Mouse (Mus musculus) heart, embryonic 11.5 days (tissue): Measurements from ENCODE around the gene Sptan1. TPM values are rescaled to one million over a fixed set of nuclear protein-coding genes. Genes with fewer than 3 reads are reported as not detected.

Experiments used
- ATAC-seq: fragments of 200-750 bp; cut with Nextera tagmentation; replicated peaks from 2 replicates; pipeline ENCODE4 v1.8.0; 2017; ENCODE audit warnings: moderate library complexity; ENCODE audit not compliant: insufficient number of reproducible peaks, low FRiP score, low TSS enrichment
- H3K27ac ChIP-seq: fragments of 300-500 bp; sonication (generic); 2 replicates; pipeline ENCODE4 v1.5.1; 2014; ENCODE audit warnings: mild to moderate bottlenecking, low read depth, low read length
- H3K27me3 ChIP-seq: fragments of 300-500 bp; sonication (generic); 2 replicates; pipeline ENCODE4 v1.6.1; 2014; ENCODE audit warnings: mild to moderate bottlenecking, low read length, mixed read lengths; ENCODE audit not compliant: control insufficient read depth, insufficient read depth
- H3K36me3 ChIP-seq: fragments of 300-500 bp; sonication (generic); 2 replicates; pipeline ENCODE4 v1.6.1; 2014; ENCODE audit warnings: mild to moderate bottlenecking, low read length, moderate library complexity, mixed read lengths; ENCODE audit not compliant: control insufficient read depth, insufficient read depth
- H3K4me1 ChIP-seq: fragments of 300-500 bp; sonication (generic); 2 replicates; pipeline ENCODE4 v1.6.1; 2014; ENCODE audit warnings: low read length; ENCODE audit not compliant: control insufficient read depth, insufficient read depth
- H3K4me2 ChIP-seq: fragments of 300-500 bp; sonication (generic); 2 replicates; pipeline ENCODE4 v1.6.1; 2014; ENCODE audit warnings: mild to moderate bottlenecking, moderate library complexity
- H3K4me3 ChIP-seq: fragments of 300-500 bp; sonication (generic); 2 replicates; pipeline ENCODE4 v1.5.1; 2014; ENCODE audit warnings: low read depth, low read length
- H3K9ac ChIP-seq: fragments of 300-500 bp; sonication (generic); 2 replicates; pipeline ENCODE4 v1.6.1; 2014; ENCODE audit warnings: mild to moderate bottlenecking, low read depth, low read length, moderate library complexity
- H3K9me3 ChIP-seq: fragments of 300-500 bp; sonication (generic); replicated peaks from 2 replicates; pipeline ENCODE4 v1.6.1; 2016; ENCODE audit warnings: low read length; ENCODE audit not compliant: control insufficient read depth
- WGBS: fragments of 180-500 bp; shearing (Covaris S2); extraction: QIAGEN DNeasy Blood & Tissue Kit; methylation state at CpG from one replicate; pipeline ENCODE4 v1.1.7; 2014; ENCODE audit not compliant: insufficient replicate concordance; 5-methylcytosine and 5-hydroxymethylcytosine counted together
- microRNA-seq: library from miRNA; unstranded; fragments of <30 nt; microRNA quantifications from one replicate; pipeline ENCODE4, GENCODE M21; 2016; ENCODE audit warnings: borderline number of aligned reads
- polyA plus RNA-seq: library from polyadenylated mRNA; unstranded; fragments of >200 nt; fragmentation: Nextera tagmentation; extraction: Ambion mirVana; gene quantifications from 2 replicates; pipeline ENCODE4 v1.2.1, GENCODE M21; 2014

The Sptan1 gene
- polyA plus RNA-seq, 1 experiment from 2014 or later, result 154 TPM

- Histone ChIP-seq H3K4me1 (peaks cover 13% of the 10 kb centered on the region), H3K4me2 (peak within 1 kb of the TSS; percentile 96), H3K4me3 (peak within 1 kb of the TSS; percentile 64), H3K9ac (peak within 1 kb of the TSS; percentile 81), H3K9me3 (no peaks in the 10 kb centered on the region), H3K27ac (peak within 1 kb of the TSS; percentile 86), H3K36me3 (peaks cover 4% of the 10 kb centered on the region), H3K27me3 (no peaks in the 10 kb centered on the region)
- peak; percentile 61 for ATAC-seq
- 1% methylated on average over 53 of the region's 53 CpGs for WGBS
These were observed 112.4 kb downstream of the Sptan1 start, which contains the start of gene Pkn3 for GRCm38 (mm10) chr2:30077502-30078348. Gene Pkn3 (plus strand): TSS chr2:30077684.

GRCm38 (mm10) chr2:30078349-30078712, 113.0 kb downstream of the Sptan1 start:
- ATAC-seq, result peak; percentile 29; the same call in 1 of the 2 replicates
- Histone ChIP-seq H3K27me3 (no peaks in the 10 kb centered on the region), H3K9me3 (no peaks in the 10 kb centered on the region), H3K27ac (peak overlapping the region; percentile 86), H3K9ac (peak overlapping the region; percentile 81), H3K4me1 (peaks cover 13% of the 10 kb centered on the region), H3K36me3 (no peaks in the 10 kb centered on the region), H3K4me3 (peak overlapping the region; percentile 64), H3K4me2 (peak overlapping the region; percentile 96)
- WGBS, result 9% methylated on average over 10 of the region's 10 CpGs

- Histone ChIP-seq H3K9ac (peak overlapping the region; percentile 54), H3K36me3 (no peaks in the 10 kb centered on the region), H3K27ac (peak overlapping the region; percentile 86), H3K4me1 (peaks cover 13% of the 10 kb centered on the region), H3K4me3 (no peak overlapping the region), H3K27me3 (no peaks in the 10 kb centered on the region), H3K4me2 (peak overlapping the region; percentile 96), H3K9me3 (no peaks in the 10 kb centered on the region)
- 60% methylated on average over 4 of the region's 4 CpGs for WGBS
- ATAC-seq, result no peak
These were observed 113.4 kb downstream of the Sptan1 start for GRCm38 (mm10) chr2:30078760-30079159.

GRCm38 (mm10) chr2:30080181-30080800, 114.9 kb downstream of the Sptan1 start:
- Histone ChIP-seq H3K9me3 (no peaks in the 10 kb centered on the region), H3K4me2 (no peak overlapping the region), H3K9ac (no peak overlapping the region), H3K4me1 (peaks cover 16% of the 10 kb centered on the region), H3K27me3 (no peaks in the 10 kb centered on the region), H3K4me3 (no peak overlapping the region), H3K36me3 (no peaks in the 10 kb centered on the region), H3K27ac (no peak overlapping the region)
- 86% methylated on average over 15 of the region's 15 CpGs for WGBS
- no peak for ATAC-seq

Small RNA genes lying within 50 kb of the gene (microRNA-seq; reads per million reads assigned to microRNA genes)
- 0.81 reads per million, percentile 9 among the genes with 10 or more reads in this experiment for gene Mir6997

Other genes starting within 250 kb of the Sptan1 start
- gene Gm13420, start 213.9 kb upstream of the Sptan1 start, polyA plus RNA-seq, result not detected in 2 replicates
- 0.99 TPM in 1 of 2 replicates, not detected in the other for gene Gm13547, start 206.2 kb upstream of the Sptan1 start, polyA plus RNA-seq
- 28.8 and 30.2 TPM in 2 replicates for gene Coq4, start 178.1 kb upstream of the Sptan1 start, polyA plus RNA-seq
- gene Trub2, start 177.1 kb upstream of the Sptan1 start, polyA plus RNA-seq, result 21.0 and 25.6 TPM in 2 replicates
- 6.7 and 8.3 TPM in 2 replicates for gene Slc27a4, start 162.9 kb upstream of the Sptan1 start, polyA plus RNA-seq
- 17.4 and 18.1 TPM in 2 replicates for gene Urm1, start 145.5 kb upstream of the Sptan1 start, polyA plus RNA-seq
- 17.9 and 18.4 TPM in 2 replicates for gene Cercam, start 96.4 kb upstream of the Sptan1 start, polyA plus RNA-seq
- 56.3 and 62.0 TPM in 2 replicates for gene Odf2, start 76.3 kb upstream of the Sptan1 start, polyA plus RNA-seq
- 34.3 and 39.0 TPM in 2 replicates for gene Gle1, start 30.1 kb upstream of the Sptan1 start, polyA plus RNA-seq
- gene Wdr34, start 83.3 kb downstream of the Sptan1 start, polyA plus RNA-seq, result 17.5 and 17.6 TPM in 2 replicates
- 291 and 322 TPM in 2 replicates for gene Set, start 91.8 kb downstream of the Sptan1 start, polyA plus RNA-seq
- 11.0 and 11.2 TPM in 2 replicates for gene Pkn3, start 112.1 kb downstream of the Sptan1 start, polyA plus RNA-seq
- gene Zdhhc12, start 128.1 kb downstream of the Sptan1 start, polyA plus RNA-seq, result 56.3 and 59.1 TPM in 2 replicates
- gene Zer1, start 159.0 kb downstream of the Sptan1 start, polyA plus RNA-seq, result 5.4 and 7.1 TPM in 2 replicates
- 8.2 and 9.1 TPM in 2 replicates for gene Tbc1d13, start 168.2 kb downstream of the Sptan1 start, polyA plus RNA-seq
- 30.0 and 33.4 TPM in 2 replicates for gene Endog, start 205.9 kb downstream of the Sptan1 start, polyA plus RNA-seq
- 41.2 and 43.4 TPM in 2 replicates for gene Spout1, start 212.9 kb downstream of the Sptan1 start, polyA plus RNA-seq
- gene Kyat1, start 240.3 kb downstream of the Sptan1 start, polyA plus RNA-seq, result 13.6 and 15.5 TPM in 2 replicates